In the genomic region with DNA sequence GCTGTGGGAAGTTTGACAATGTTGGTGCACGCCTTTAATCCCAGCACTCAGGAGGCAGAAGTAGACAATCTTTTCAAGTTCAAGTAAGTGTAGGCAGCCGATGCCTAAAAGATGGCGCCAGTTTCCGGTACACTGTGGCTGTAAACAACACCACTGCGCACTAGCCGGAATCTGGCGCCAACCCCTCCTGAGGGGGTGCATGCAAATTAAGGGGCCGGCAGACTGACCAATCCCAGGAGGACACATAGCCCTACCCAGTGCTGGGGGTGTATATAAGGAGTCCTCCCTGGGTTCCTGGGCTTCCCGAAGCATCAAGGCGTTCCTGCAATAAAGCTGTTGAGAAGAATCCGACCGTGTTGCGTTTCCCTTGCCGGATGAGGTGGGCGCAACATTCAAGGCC, we compare ENCODE assay signal across 21 mouse cellular contexts. TPM values are rescaled to one million over a fixed set of nuclear protein-coding genes. Genes with fewer than 3 reads are reported as not detected.
DNase-seq lines count a peak whose midpoint lies in the region; ATAC-seq and TF ChIP-seq lines count a peak whose summit lies in the region.
"Had no signal": no experiment of that assay in that cellular context is flagged by ENCODE, and none has a peak within 500 bp of the region (broad histone marks: within the 10 kb centered on the region; RNA-seq: fewer than 3 reads in every experiment).

No protein-coding gene starts in this region.

- no peaks in the 10 kb centered on the region for H3K36me3 ChIP-seq in midbrain, embryonic 11.5 days (ENCODE audit: control insufficient read depth, insufficient read depth, low read length)
- H3K36me3 ChIP-seq in midbrain, embryonic 14.5 days (ENCODE audit: control insufficient read depth, insufficient read depth, low read length), result no peaks in the 10 kb centered on the region
- H3K36me3 ChIP-seq in ES-Bruce4 (ENCODE audit: control insufficient read depth, insufficient read depth, low read length, poor library complexity, severe bottlenecking) (no peaks in the 10 kb centered on the region), ES-E14 (ENCODE audit: control insufficient read depth, insufficient read depth, low read length, poor library complexity, severe bottlenecking) (peaks cover 2% of the 10 kb centered on the region; the same call in 1 of the 2 replicates)
- no peaks in the 10 kb centered on the region for H3K36me3 ChIP-seq in intestine, embryonic 16.5 days (ENCODE audit: control insufficient read depth, insufficient read depth, low read length)
- H3K36me3 ChIP-seq: embryonic facial prominence, embryonic 10.5 days; embryonic facial prominence, embryonic 12.5 days; forebrain, embryonic 15.5 days had no signal

- no peak overlapping the region for H3K4me3 ChIP-seq in midbrain, embryonic 11.5 days (ENCODE audit: low read depth, low read length)
- H3K4me3 ChIP-seq in midbrain, embryonic 14.5 days (replicated peaks; ENCODE audit: low read depth, low read length), result no peak overlapping the region
- H3K4me3 ChIP-seq in ES-Bruce4 (ENCODE audit: low read depth, low read length), result peak overlapping the region; percentile 29; the same call in 1 of the 2 replicates
- H3K4me3 ChIP-seq in ES-E14 (ENCODE audit: insufficient read depth in 1 of 2, low read depth in 1 of 2, low read length in 2 of 2, poor library complexity in 1 of 2, severe bottlenecking in 1 of 2), result peak overlapping the region; percentile 1 to 38; a peak in 3 of 4 replicates
- no peak overlapping the region for H3K4me3 ChIP-seq in intestine, embryonic 16.5 days (ENCODE audit: low read length)
- H3K4me3 ChIP-seq: embryonic facial prominence, embryonic 10.5 days; embryonic facial prominence, embryonic 12.5 days; forebrain, embryonic 13.5 days; forebrain, embryonic 15.5 days had no signal

- peak; percentile 39 for DNase-seq in midbrain, embryonic 11.5 days (ENCODE audit: low spot score, missing footprints)
- DNase-seq in midbrain, embryonic 14.5 days, result no peak
- DNase-seq in ES-E14 (ENCODE audit: low read depth, low spot score) (no peak), ZHBTc4 (ENCODE audit: low read depth, low spot score) (peak; percentile 73)
- DNase-seq in urinary bladder, adult 2 months (ENCODE audit: low spot score), result no peak
- DNase-seq: adrenal gland, adult 8-10 months; adrenal gland, postnatal 14 days; adrenal gland, postnatal 36 days; cerebellum, adult 11-12 months; cerebellum, adult 2 months; cerebellum, adult 9-10 months; cerebellum, postnatal 10 days; cerebellum, postnatal 25 days; forebrain, postnatal 0 days had no signal

- TF ChIP-seq POLR2A in ES-Bruce4 (IDR thresholded peaks at IDR 0.05; ENCODE audit: insufficient read depth, low read length), result no peak

- H3K9ac ChIP-seq in midbrain, embryonic 11.5 days (ENCODE audit: low read length), result no peak overlapping the region
- no peak overlapping the region for H3K9ac ChIP-seq in midbrain, embryonic 14.5 days (replicated peaks; ENCODE audit: low read length)
- no peak overlapping the region for H3K9ac ChIP-seq in ES-Bruce4 (ENCODE audit: low read depth, poor library complexity, severe bottlenecking)
- H3K9ac ChIP-seq in ES-E14 (ENCODE audit: insufficient read depth, low read depth, low read length, poor library complexity, severe bottlenecking), result peak overlapping the region; percentile 8; the same call in 1 of the 2 replicates
- no peak overlapping the region for H3K9ac ChIP-seq in intestine, embryonic 16.5 days (ENCODE audit: low read depth, low read length)
- H3K9ac ChIP-seq: embryonic facial prominence, embryonic 12.5 days; forebrain, embryonic 13.5 days; forebrain, embryonic 15.5 days; forebrain, postnatal 0 days had no signal

- in situ Hi-C loops in ES-E14 (cut with MboI; ENCODE audit: low sequenced_read_pairs in 2 of 2, unreplicated experiment in 2 of 2), result no loop called here

- no peaks in the 10 kb centered on the region for H3K27me3 ChIP-seq in midbrain, embryonic 11.5 days (ENCODE audit: control insufficient read depth, insufficient read depth, low read length)
- no peaks in the 10 kb centered on the region for H3K27me3 ChIP-seq in midbrain, embryonic 14.5 days (ENCODE audit: control insufficient read depth, insufficient read depth, low read length)
- no peaks in the 10 kb centered on the region for H3K27me3 ChIP-seq in ES-Bruce4 (ENCODE audit: control insufficient read depth, insufficient read depth, low read length, poor library complexity, severe bottlenecking)
- no peaks in the 10 kb centered on the region for H3K27me3 ChIP-seq in intestine, embryonic 16.5 days (replicated peaks; ENCODE audit: control insufficient read depth, insufficient read depth, low read length)
- H3K27me3 ChIP-seq: embryonic facial prominence, embryonic 12.5 days; forebrain, embryonic 13.5 days; forebrain, embryonic 15.5 days had no signal

- H3K9me3 ChIP-seq in midbrain, embryonic 11.5 days (ENCODE audit: control insufficient read depth, low read length), result no peaks in the 10 kb centered on the region
- no peaks in the 10 kb centered on the region for H3K9me3 ChIP-seq in midbrain, embryonic 14.5 days (ENCODE audit: control insufficient read depth, low read length)
- H3K9me3 ChIP-seq in ES-Bruce4 (replicated peaks; ENCODE audit: control insufficient read depth, insufficient read depth, low read length, poor library complexity, severe bottlenecking) (no peaks in the 10 kb centered on the region), ES-E14 (ENCODE audit: control insufficient read depth, insufficient read depth, low read depth, low read length) (no peaks in the 10 kb centered on the region)
- H3K9me3 ChIP-seq in intestine, embryonic 16.5 days (ENCODE audit: control insufficient read depth, low read length), result no peaks in the 10 kb centered on the region
- H3K9me3 ChIP-seq: embryonic facial prominence, embryonic 10.5 days; embryonic facial prominence, embryonic 12.5 days; forebrain, embryonic 13.5 days; forebrain, embryonic 15.5 days had no signal

- no peak for TF ChIP-seq EP300 in ES-Bruce4 (IDR thresholded peaks at IDR 0.05; ENCODE audit: insufficient read depth, low read depth, low read length)

- H3K27ac ChIP-seq in midbrain, embryonic 11.5 days (ENCODE audit: low read depth, low read length), result no peak overlapping the region
- no peak overlapping the region for H3K27ac ChIP-seq in midbrain, embryonic 14.5 days (replicated peaks; ENCODE audit: low read depth, low read length)
- H3K27ac ChIP-seq in ES-Bruce4 (ENCODE audit: insufficient read depth, low read length), result no peak overlapping the region
- H3K27ac ChIP-seq in ES-E14 (ENCODE audit: insufficient read depth, low read depth, low read length, poor library complexity, severe bottlenecking), result 0 out of 2 replicates have a peak overlapping the region, but pooled peaks have one; percentile 27
- H3K27ac ChIP-seq in intestine, embryonic 16.5 days (ENCODE audit: low read length), result no peak overlapping the region
- H3K27ac ChIP-seq: embryonic facial prominence, embryonic 10.5 days; embryonic facial prominence, embryonic 12.5 days; forebrain, embryonic 13.5 days; forebrain, embryonic 15.5 days had no signal

- no peak for ATAC-seq in midbrain, embryonic 11.5 days (ENCODE audit: low FRiP score)
- ATAC-seq in midbrain, embryonic 14.5 days (ENCODE audit: low FRiP score, low TSS enrichment), result no peak
- no peak for ATAC-seq in intestine, embryonic 16.5 days
- no peak for ATAC-seq in activated CD4-positive, CD25-positive, alpha-beta regulatory T cell, adult 4 months
- ATAC-seq: forebrain, embryonic 13.5 days; forebrain, embryonic 15.5 days; forebrain, postnatal 0 days had no signal

- WGBS in midbrain, embryonic 11.5 days, result 96% methylated on average over 15 of the region's 15 CpGs
- WGBS in midbrain, embryonic 14.5 days, result 94% methylated on average over 15 of the region's 15 CpGs
- WGBS in intestine, embryonic 16.5 days, result 94% methylated on average over 15 of the region's 15 CpGs

- no peak for TF ChIP-seq CTCF in ES-Bruce4 (IDR thresholded peaks at IDR 0.05; ENCODE audit: low read depth, low read length)

- H3K4me2 ChIP-seq in midbrain, embryonic 11.5 days, result no peak overlapping the region
- no peak overlapping the region for H3K4me2 ChIP-seq in midbrain, embryonic 14.5 days (ENCODE audit: low read length)
- H3K4me2 ChIP-seq in intestine, embryonic 16.5 days (ENCODE audit: low read depth, low read length), result no peak overlapping the region
- H3K4me2 ChIP-seq: embryonic facial prominence, embryonic 12.5 days; forebrain, embryonic 13.5 days; forebrain, embryonic 15.5 days had no signal

- no peaks in the 10 kb centered on the region for H3K4me1 ChIP-seq in midbrain, embryonic 11.5 days (ENCODE audit: control insufficient read depth, insufficient read depth, low read length)
- no peaks in the 10 kb centered on the region for H3K4me1 ChIP-seq in midbrain, embryonic 14.5 days (ENCODE audit: control insufficient read depth, insufficient read depth, low read length)
- H3K4me1 ChIP-seq in ES-Bruce4 (ENCODE audit: control insufficient read depth, insufficient read depth, low read length) (peaks cover 5% of the 10 kb centered on the region), ES-E14 (ENCODE audit: control insufficient read depth in 2 of 2, insufficient read depth in 2 of 2, low read length in 2 of 2, poor library complexity in 1 of 2) (peaks cover 7 to 32% of the 10 kb centered on the region in 2 experiments)
- peaks cover 4% of the 10 kb centered on the region; the same call in 1 of the 2 replicates for H3K4me1 ChIP-seq in intestine, embryonic 16.5 days (ENCODE audit: control insufficient read depth, insufficient read depth, low read length)
- H3K4me1 ChIP-seq: forebrain, embryonic 13.5 days; forebrain, embryonic 15.5 days had no signal

TF ChIP-seq in ES-E14, 5 proteins besides CTCF, POLR2A, EP300 and RAD21:
- no peak for TF ChIP-seq MAFK (IDR thresholded peaks at IDR 0.05; ENCODE audit: insufficient read depth, low read depth, low read length)
- no peak for TF ChIP-seq ZNF384 (IDR thresholded peaks at IDR 0.05; ENCODE audit: low read depth, low read length)
- no peak for TF ChIP-seq ZC3H11A (IDR thresholded peaks at IDR 0.05; ENCODE audit: borderline replicate concordance, low read depth, low read length)
- no peak for TF ChIP-seq HCFC1 (IDR thresholded peaks at IDR 0.05; ENCODE audit: borderline replicate concordance, insufficient read depth, low read length)
- no peak for TF ChIP-seq CHD2 (IDR thresholded peaks at IDR 0.05; ENCODE audit: low read depth, low read length)

RNA-seq across cellular contexts. Expression of gene Tjp2, which starts 15.3 kb away (rescaled TPM):
- 22.3 and 23.0 TPM in 2 replicates for polyA plus RNA-seq in midbrain, embryonic 11.5 days (2014; fragmentation: Nextera tagmentation; extraction: Ambion mirVana)
- polyA plus RNA-seq in midbrain, embryonic 14.5 days (2014; fragmentation: Nextera tagmentation; extraction: Ambion mirVana), result 6.7 and 15.5 TPM in 2 replicates
- polyA plus RNA-seq in ES-Bruce4 (2011; ENCODE audit: insufficient read depth, insufficient read length, low read depth, missing spikeins), result 114 and 115 TPM in 2 replicates
- 97.3 and 104 TPM in 2 replicates for total RNA-seq in ES-E14 (2012; rRNA removed)
- polyA plus RNA-seq in intestine, embryonic 16.5 days (2015; fragmentation: Nextera tagmentation; extraction: Ambion mirVana), result 33.0 and 40.2 TPM in 2 replicates
- polyA plus RNA-seq in urinary bladder, adult 2 months (2012; rRNA removed), result 32.2 and 35.7 TPM in 2 replicates
- 1 to 10 TPM; 4.5 to 6.0 TPM for polyA plus RNA-seq in activated CD4-positive, CD25-positive, alpha-beta regulatory T cell, adult 4 months (2017; shearing (Covaris generic))

Comparison
In these comparisons a context has a peak if more than half of its experiments do, and no peak if none do; other contexts are left out.
1. DNase-seq: peak in midbrain, embryonic 11.5 days (single experiment) and ZHBTc4 (single experiment); none in midbrain, embryonic 14.5 days (single experiment), ES-E14 (single experiment) and urinary bladder, adult 2 months (single experiment).
2. H3K4me3 ChIP-seq: peak in ES-Bruce4 (single experiment) and ES-E14 (2 of 2); none in midbrain, embryonic 11.5 days (single experiment), midbrain, embryonic 14.5 days (single experiment) and intestine, embryonic 16.5 days (single experiment).